Mouse (Mus musculus): ENCODE results near the gene Adgrl3.

DNA sequence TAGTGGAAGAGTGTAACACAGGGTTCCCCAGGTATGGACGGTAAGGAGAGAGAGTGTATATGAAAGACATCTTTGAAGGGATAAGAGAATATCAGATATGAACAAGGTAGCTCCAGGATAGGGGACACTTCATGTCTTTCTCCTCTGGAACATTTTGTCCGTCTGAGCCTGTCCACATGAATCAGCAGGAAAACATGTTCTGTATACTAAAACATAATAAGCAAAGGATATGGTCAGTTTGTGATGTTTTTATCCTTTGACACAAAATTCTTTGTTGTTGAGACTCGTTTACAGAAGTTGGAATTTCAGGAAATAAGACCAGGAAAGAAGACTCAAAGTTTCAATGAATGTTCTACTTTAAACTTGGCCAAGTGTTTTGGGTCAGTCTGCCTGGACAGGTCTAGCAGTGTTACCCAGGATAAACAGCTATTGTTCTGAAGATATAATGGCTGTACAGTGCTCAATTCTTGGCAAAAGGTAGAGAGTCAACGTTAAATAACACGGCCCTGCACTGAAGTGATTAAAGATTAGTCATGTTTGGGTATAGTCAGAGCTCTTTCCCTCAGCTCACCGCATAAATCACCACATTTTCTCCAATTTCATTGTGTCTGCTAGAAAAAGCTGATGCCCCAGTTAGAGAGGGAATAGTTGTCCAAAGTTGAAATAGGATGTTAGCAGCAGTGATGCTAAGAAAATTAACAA lies 255.6 kb downstream of the Adgrl3 start:
- no peak for TF ChIP-seq CTCF (IDR thresholded peaks at IDR 0.05; ENCODE audit: low read depth)
- TF ChIP-seq EP300 (IDR thresholded peaks at IDR 0.05; ENCODE audit: low read depth) = no peak

Data from heart, postnatal 0 days (tissue).